In the genomic region with DNA sequence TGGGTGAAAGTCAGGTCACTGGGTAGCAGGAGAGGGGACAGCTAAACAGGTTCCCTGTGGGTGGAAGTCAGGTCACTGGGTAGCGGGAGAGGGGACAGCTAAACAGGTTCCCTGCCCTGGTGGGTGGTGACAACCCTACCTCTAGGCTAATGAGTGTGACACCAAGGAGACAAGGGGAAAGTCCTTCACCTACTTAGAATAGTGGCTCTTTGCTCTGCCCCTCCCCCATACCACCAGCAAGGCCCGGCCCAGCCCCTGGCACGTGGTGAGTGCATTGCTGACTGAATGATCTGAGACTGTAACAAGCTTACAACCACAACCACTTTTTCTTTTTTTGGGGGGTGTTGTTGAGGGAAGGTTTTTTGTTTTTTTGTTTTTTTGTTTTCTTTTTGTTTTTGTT, we compare ENCODE assay signal across 18 mouse cellular contexts. TPM values are rescaled to one million over a fixed set of nuclear protein-coding genes. Genes with fewer than 3 reads are reported as not detected.
DNase-seq lines count a peak whose midpoint lies in the region; ATAC-seq and TF ChIP-seq lines count a peak whose summit lies in the region.
"Had no signal": no experiment of that assay in that cellular context is flagged by ENCODE, and none has a peak within 500 bp of the region (broad histone marks: within the 10 kb centered on the region; RNA-seq: fewer than 3 reads in every experiment).

No protein-coding gene starts in this region.

- no peak overlapping the region for H3K9ac ChIP-seq in midbrain, embryonic 11.5 days (ENCODE audit: low read length)
- H3K9ac ChIP-seq: hindbrain, embryonic 15.5 days; midbrain, embryonic 12.5 days; neural tube, embryonic 12.5 days had no signal

- WGBS in kidney, adult 2 months: 51% methylated on average over 3 of the region's 3 CpGs
- WGBS in bone marrow, adult 2 months: 53% methylated on average over 3 of the region's 3 CpGs
- 68% methylated on average over 3 of the region's 3 CpGs for WGBS in midbrain, embryonic 11.5 days

- no peak overlapping the region for H3K4me2 ChIP-seq in midbrain, embryonic 11.5 days
- H3K4me2 ChIP-seq: hindbrain, embryonic 15.5 days; midbrain, embryonic 12.5 days; neural tube, embryonic 12.5 days had no signal

- TF ChIP-seq POLR2A in kidney, adult 2 months (IDR thresholded peaks at IDR 0.05; ENCODE audit: low read depth, low read length): no peak
- TF ChIP-seq POLR2A in bone marrow, adult 2 months (IDR thresholded peaks at IDR 0.05; ENCODE audit: borderline replicate concordance, control insufficient read depth, low read depth, low read length): no peak

- peak; percentile 51 for DNase-seq in kidney, adult 2 months
- no peak for DNase-seq in kidney, adult 8-10 months
- DNase-seq in liver: peak; percentile 81
- no peak for DNase-seq in layer of hippocampus, postnatal 36 days
- DNase-seq in lung, postnatal 36 days: no peak
- DNase-seq in midbrain, embryonic 11.5 days (ENCODE audit: low spot score, missing footprints): no peak
- DNase-seq: cerebellum, adult 11 months; lung, adult 2 months; right cerebral cortex, postnatal 14 days had no signal

- H3K4me1 ChIP-seq in kidney, adult 2 months (ENCODE audit: control insufficient read depth, insufficient read depth, low read length): no peaks in the 10 kb centered on the region
- peaks cover 45% of the 10 kb centered on the region for H3K4me1 ChIP-seq in E14TG2a.4 (replicated peaks; ENCODE audit: low read depth, low read length)
- peaks cover 2% of the 10 kb centered on the region for H3K4me1 ChIP-seq in bone marrow, adult 2 months (ENCODE audit: control insufficient read depth, insufficient read depth, low read length)
- H3K4me1 ChIP-seq in midbrain, embryonic 11.5 days (ENCODE audit: control insufficient read depth, insufficient read depth, low read length): no peaks in the 10 kb centered on the region
- H3K4me1 ChIP-seq: hindbrain, embryonic 15.5 days; midbrain, embryonic 12.5 days; neural tube, embryonic 12.5 days had no signal

- H3K4me3 ChIP-seq in kidney, adult 2 months (ENCODE audit: insufficient read depth, low read depth, low read length): no peak overlapping the region
- peak overlapping the region; percentile 67 for H3K4me3 ChIP-seq in E14TG2a.4 (replicated peaks; ENCODE audit: low read length)
- H3K4me3 ChIP-seq in bone marrow, adult 2 months (replicated peaks; ENCODE audit: control insufficient read depth, low read depth, low read length): peak overlapping the region; percentile 8
- no peak overlapping the region for H3K4me3 ChIP-seq in midbrain, embryonic 11.5 days (ENCODE audit: low read depth, low read length)
- H3K4me3 ChIP-seq: hindbrain, embryonic 15.5 days; midbrain, embryonic 12.5 days; neural tube, embryonic 12.5 days had no signal

- TF ChIP-seq CTCF in kidney, adult 2 months (conservative IDR thresholded peaks at IDR 0.05; ENCODE audit: insufficient read depth, insufficient read length, low read depth, low read length): no peak
- no peak for TF ChIP-seq CTCF in E14TG2a.4 (conservative IDR thresholded peaks at IDR 0.05; ENCODE audit: low read length)
- no peak for TF ChIP-seq CTCF in bone marrow, adult 2 months (IDR thresholded peaks at IDR 0.05; ENCODE audit: control insufficient read depth, insufficient read depth, low read length)

- no peaks in the 10 kb centered on the region for H3K36me3 ChIP-seq in kidney, adult 2 months (ENCODE audit: control insufficient read depth, insufficient read depth, low read length)
- H3K36me3 ChIP-seq in E14TG2a.4 (ENCODE audit: insufficient read depth, low read length): 0 out of 2 replicates have a peak, but pooled peaks cover 6% of the 10 kb centered on the region
- peaks cover 12% of the 10 kb centered on the region for H3K36me3 ChIP-seq in midbrain, embryonic 11.5 days (ENCODE audit: control insufficient read depth, insufficient read depth, low read length)

- no peak for ATAC-seq in midbrain, embryonic 11.5 days (ENCODE audit: low FRiP score)

- H3K27me3 ChIP-seq in kidney, adult 2 months (replicated peaks; ENCODE audit: control insufficient read depth, insufficient read depth, low read length): no peaks in the 10 kb centered on the region
- H3K27me3 ChIP-seq in E14TG2a.4 (ENCODE audit: insufficient read depth, low read length): no peaks in the 10 kb centered on the region
- H3K27me3 ChIP-seq in midbrain, embryonic 11.5 days (ENCODE audit: control insufficient read depth, insufficient read depth, low read length): no peaks in the 10 kb centered on the region
- H3K27me3 ChIP-seq: hindbrain, embryonic 15.5 days; midbrain, embryonic 12.5 days; neural tube, embryonic 12.5 days had no signal

- no peaks in the 10 kb centered on the region for H3K9me3 ChIP-seq in E14TG2a.4 (ENCODE audit: low read length)
- no peaks in the 10 kb centered on the region for H3K9me3 ChIP-seq in midbrain, embryonic 11.5 days (ENCODE audit: control insufficient read depth, low read length)
- H3K9me3 ChIP-seq: hindbrain, embryonic 15.5 days; midbrain, embryonic 12.5 days; neural tube, embryonic 12.5 days had no signal

- no peak overlapping the region for H3K27ac ChIP-seq in kidney, adult 2 months (ENCODE audit: insufficient read depth, low read depth, low read length)
- H3K27ac ChIP-seq in bone marrow, adult 2 months (ENCODE audit: control insufficient read depth, insufficient read depth, low read depth, low read length, poor library complexity): no peak overlapping the region
- no peak overlapping the region for H3K27ac ChIP-seq in midbrain, embryonic 11.5 days (ENCODE audit: low read depth, low read length)
- H3K27ac ChIP-seq: hindbrain, embryonic 15.5 days; midbrain, embryonic 12.5 days; neural tube, embryonic 12.5 days had no signal

RNA-seq across cellular contexts. Expression of gene Serinc2, which starts 27.2 kb away (rescaled TPM):
- 54.8 and 77.5 TPM in 2 replicates for polyA plus RNA-seq in kidney, adult 2 months (2012; rRNA removed)
- 0.52 TPM in 1 of 2 replicates, not detected in the other for polyA plus RNA-seq in bone marrow, adult 2 months (2011; ENCODE audit: insufficient read depth, insufficient read length, low replicate concordance, missing spikeins)
- 10 to 100 TPM; 12.0 to 13.2 TPM for total RNA-seq in layer of hippocampus, postnatal 36 days (2021)
- 44.0 and 50.9 TPM in 2 replicates for polyA plus RNA-seq in midbrain, embryonic 11.5 days (2014; fragmentation: Nextera tagmentation; extraction: Ambion mirVana)

RNA-seq across cellular contexts. Expression of gene Gm853, which starts 29.6 kb away (rescaled TPM):
- 64.7 and 89.1 TPM in 2 replicates for polyA plus RNA-seq in kidney, adult 2 months (2012; rRNA removed)
- polyA plus RNA-seq in bone marrow, adult 2 months (2011; ENCODE audit: insufficient read depth, insufficient read length, low replicate concordance, missing spikeins): not detected in 2 replicates
- total RNA-seq in layer of hippocampus, postnatal 36 days (2021): not detected
- polyA plus RNA-seq in midbrain, embryonic 11.5 days (2014; fragmentation: Nextera tagmentation; extraction: Ambion mirVana): not detected in 2 replicates
- total RNA-seq: adrenal gland, adult 18-20 months had no signal
- polyA plus RNA-seq: embryonic facial prominence, embryonic 14.5 days; heart, embryonic 14.5 days; lung, adult 2 months; midbrain, embryonic 12.5 days; neural tube, embryonic 12.5 days; stomach, embryonic 16.5 days had no signal

RNA-seq across cellular contexts. Expression of gene Fabp3, which starts 56.6 kb away (rescaled TPM):
- 235 and 321 TPM in 2 replicates for polyA plus RNA-seq in kidney, adult 2 months (2012; rRNA removed)
- 1.6 and 44.6 TPM in 2 replicates for polyA plus RNA-seq in bone marrow, adult 2 months (2011; ENCODE audit: insufficient read depth, insufficient read length, low replicate concordance, missing spikeins)
- total RNA-seq in layer of hippocampus, postnatal 36 days (2021): 10 to 100 TPM; 94.1 to 94.6 TPM
- 16.7 and 18.6 TPM in 2 replicates for polyA plus RNA-seq in midbrain, embryonic 11.5 days (2014; fragmentation: Nextera tagmentation; extraction: Ambion mirVana)

RNA-seq across cellular contexts. Expression of gene Gm10570, which starts 56.7 kb away (rescaled TPM):
- polyA plus RNA-seq in kidney, adult 2 months (2012; rRNA removed): 0.25 and 0.62 TPM in 2 replicates
- not detected in 2 replicates for polyA plus RNA-seq in bone marrow, adult 2 months (2011; ENCODE audit: insufficient read depth, insufficient read length, low replicate concordance, missing spikeins)
- total RNA-seq in layer of hippocampus, postnatal 36 days (2021): 1 to 10 TPM in 1 of 2 experiments, not detected in 1; 1.1 TPM
- polyA plus RNA-seq in midbrain, embryonic 11.5 days (2014; fragmentation: Nextera tagmentation; extraction: Ambion mirVana): not detected in 2 replicates
- total RNA-seq: adrenal gland, adult 18-20 months had no signal
- polyA plus RNA-seq: embryonic facial prominence, embryonic 14.5 days; lung, adult 2 months; midbrain, embryonic 12.5 days; neural tube, embryonic 12.5 days; stomach, embryonic 16.5 days had no signal

Comparison
In these comparisons a context has a peak if more than half of its experiments do, and no peak if none do; other contexts are left out.
1. DNase-seq: peak in kidney, adult 2 months (single experiment) and liver (single experiment); none in kidney, adult 8-10 months (0 of 2), layer of hippocampus, postnatal 36 days (0 of 2), lung, postnatal 36 days (single experiment) and midbrain, embryonic 11.5 days (single experiment).
2. H3K4me3 ChIP-seq: peak in E14TG2a.4 (single experiment) and bone marrow, adult 2 months (single experiment); none in kidney, adult 2 months (single experiment) and midbrain, embryonic 11.5 days (single experiment).
3. RNA of gene Serinc2, which starts 27.2 kb away (polyA plus RNA-seq): 54.8 to 77.5 TPM in kidney, adult 2 months and 44.0 to 50.9 TPM in midbrain, embryonic 11.5 days; 0.52 TPM in bone marrow, adult 2 months; every median in the first group is over 10 times any median in the second.
4. RNA of gene Gm853, which starts 29.6 kb away (polyA plus RNA-seq): 64.7 to 89.1 TPM in kidney, adult 2 months; not detected in bone marrow, adult 2 months and not detected in midbrain, embryonic 11.5 days; every median in the first group is over 10 times any median in the second.